Mouse (Mus musculus) myocyte (in vitro differentiated cells): Measurements from ENCODE around the gene Asb6.

ENCODE experiments used
- MYOG ChIP-seq, 3 experiments: IDR thresholded peaks; one replicate each; pipeline ENCODE4 v1.6.1; 2011; ENCODE audit warnings: control low read depth in 2 of 3, low read depth in 2 of 3, mild to moderate bottlenecking in 2 of 3; ENCODE audit not compliant: insufficient read length in 2 of 3, control insufficient read depth in 1 of 3, insufficient read depth in 1 of 3
- POLR2A ChIP-seq: IDR thresholded peaks from one replicate; pipeline ENCODE4 v1.6.1; 2011; ENCODE audit warnings: low read depth, mild to moderate bottlenecking, control low read depth, moderate library complexity; ENCODE audit not compliant: insufficient read length
- POLR2AphosphoS2 ChIP-seq: IDR thresholded peaks from one replicate; pipeline ENCODE4 v1.6.1; 2011; ENCODE audit warnings: low read depth, control low read depth; ENCODE audit not compliant: insufficient read length
- TCF12 ChIP-seq: IDR thresholded peaks from one replicate; pipeline ENCODE4 v1.6.1; 2011; ENCODE audit warnings: mild to moderate bottlenecking, control low read depth; ENCODE audit not compliant: poor library complexity, insufficient read depth, severe bottlenecking
- TCF3 ChIP-seq: IDR thresholded peaks from one replicate; pipeline ENCODE4 v1.6.1; 2011; ENCODE audit warnings: low read depth, control low read depth; ENCODE audit not compliant: insufficient read length
- USF1 ChIP-seq: IDR thresholded peaks from one replicate; pipeline ENCODE4 v1.6.1; 2011; ENCODE audit warnings: low read depth, mild to moderate bottlenecking, control low read depth, moderate library complexity

DNA sequence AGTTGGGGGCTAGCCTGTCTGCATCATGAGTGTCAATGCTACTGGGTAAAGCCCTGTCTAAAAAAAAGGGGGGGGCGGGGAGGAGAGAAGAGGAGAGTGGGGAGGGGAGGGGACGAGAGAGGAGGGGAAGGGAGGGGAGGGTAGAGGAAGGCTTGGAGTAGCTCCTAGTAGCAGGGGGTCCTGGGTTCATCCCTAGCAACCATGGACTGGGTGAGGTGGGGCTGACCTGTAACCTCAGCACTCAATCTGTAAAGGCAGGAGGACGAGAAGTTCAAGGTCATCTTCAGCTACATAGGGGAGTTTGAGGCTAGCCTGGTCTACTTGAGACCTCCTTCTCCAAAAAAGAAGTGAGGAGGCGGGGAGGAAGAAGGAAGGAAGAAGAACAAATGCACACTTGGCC lies 31.9 kb upstream of the Asb6 start:
- TF ChIP-seq POLR2A = no peak
- no peak for TF ChIP-seq POLR2AphosphoS2
- no peak for TF ChIP-seq USF1
- TF ChIP-seq MYOG (IDR thresholded peaks at IDR 0.05; ENCODE audit: control insufficient read depth in 1 of 3, insufficient read depth in 1 of 3, insufficient read length in 2 of 3, low read depth in 2 of 3) = no peak
- no peak for TF ChIP-seq TCF12
- no peak for TF ChIP-seq TCF3
